Mouse (Mus musculus): ENCODE measurements around the gene Dhrs7b.

Gene Dhrs7b

DNA sequence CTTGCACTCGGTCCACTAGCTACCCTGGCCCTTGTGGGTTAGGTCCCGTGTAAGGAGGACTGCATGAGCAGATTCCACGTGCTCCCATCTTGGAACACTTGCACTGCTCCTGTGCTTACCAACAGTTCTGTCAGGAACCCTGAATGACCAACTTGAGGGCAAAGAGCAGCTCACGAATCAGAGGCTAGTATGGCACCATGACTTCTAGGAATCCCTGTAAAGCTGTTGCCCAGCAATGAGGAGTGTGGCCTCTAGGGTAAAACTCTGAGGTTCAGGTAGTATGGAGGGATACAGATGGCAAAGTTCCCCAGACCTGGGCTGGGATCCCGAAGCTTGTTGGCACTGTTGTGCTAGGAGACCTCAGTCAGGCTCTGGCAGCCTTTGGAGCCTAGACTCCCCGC, 73.2 kb downstream of the Dhrs7b start:
- peak; percentile 80 for DNase-seq

DNA sequence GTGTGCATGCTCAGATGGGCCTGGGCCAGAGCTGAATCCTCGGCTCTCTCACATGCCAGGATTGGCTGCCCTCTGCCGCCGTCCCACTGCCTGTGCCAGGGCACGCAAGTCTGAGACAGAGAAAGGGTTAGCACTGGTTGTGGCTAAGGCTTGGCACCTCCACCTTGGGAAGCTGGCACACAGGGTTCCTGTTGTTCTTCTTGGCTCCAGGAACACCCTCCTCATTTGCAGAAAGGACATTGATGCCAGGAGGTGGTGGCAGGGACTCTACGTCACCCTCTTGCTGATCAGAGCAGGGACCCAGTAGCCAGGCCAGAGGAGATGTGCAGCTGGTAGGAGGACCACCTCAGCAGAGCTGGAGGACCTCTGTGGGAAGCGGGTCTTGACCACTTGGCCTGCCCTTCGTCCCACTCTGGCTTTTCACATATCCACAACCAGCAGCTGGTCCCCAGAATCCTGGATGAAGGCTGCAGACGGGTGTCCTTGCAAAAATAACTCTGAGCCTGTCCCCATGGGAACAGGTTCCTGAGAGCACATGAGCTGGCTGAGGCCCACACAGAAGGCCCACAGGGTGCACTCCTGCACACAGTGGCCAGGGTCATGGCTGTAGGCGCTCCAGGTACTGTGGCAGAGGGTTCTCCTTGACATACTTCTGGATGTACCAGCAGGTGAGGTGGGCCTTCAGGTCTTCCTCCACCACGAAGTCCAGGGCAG, 75.1 kb downstream of the Dhrs7b start:
- peak; percentile 53 for DNase-seq

- peak; percentile 59 for DNase-seq
These were observed 76.0 kb downstream of the Dhrs7b start for GRCm38 (mm10) chr11:60906449-60906848.

DNA sequence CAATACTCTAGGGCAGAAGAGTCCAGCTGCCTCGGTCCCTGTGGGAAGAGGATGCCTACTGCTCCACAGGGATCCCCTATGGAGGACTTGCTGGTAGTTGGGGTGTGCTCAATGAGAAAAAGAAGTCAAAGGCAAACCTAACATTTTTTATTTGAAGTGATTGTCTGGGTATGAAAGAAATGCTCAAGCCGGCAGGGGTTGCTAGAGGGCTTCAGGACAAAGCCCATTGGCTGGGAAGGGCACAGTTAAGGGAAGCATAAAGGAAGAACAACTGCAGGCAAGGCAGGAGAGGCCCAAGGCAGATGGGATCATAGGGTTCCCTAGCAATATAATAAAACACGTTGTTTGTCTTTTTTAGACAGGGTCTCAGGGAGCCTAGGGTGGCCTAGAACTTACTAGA, 77.6 kb downstream of the Dhrs7b start:
- no peak for DNase-seq

DNA sequence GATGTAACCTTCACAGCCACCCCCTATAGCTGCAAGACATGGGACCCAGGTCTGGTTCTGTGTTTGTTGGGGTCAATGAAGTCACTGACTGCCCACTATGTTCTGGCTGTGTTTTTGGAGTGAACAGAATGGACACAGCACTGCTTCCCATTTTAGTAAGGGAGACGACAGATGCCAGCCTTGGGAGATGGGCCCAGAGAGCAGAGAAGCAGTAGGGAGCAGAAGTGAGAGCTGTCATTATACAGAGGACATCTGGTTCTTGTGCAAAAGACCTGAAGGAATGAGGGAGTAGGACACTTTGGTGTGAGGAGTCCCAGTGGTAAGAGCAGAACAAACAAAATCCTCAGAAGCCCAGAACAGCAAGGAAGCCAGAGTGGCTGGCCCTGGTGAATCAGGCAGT, 79.2 kb downstream of the Dhrs7b start:
- no peak for DNase-seq

Measured in kidney, adult 11 months (tissue).